Mouse (Mus musculus): Measurements from ENCODE around the gene Abi3.

GRCm38 (mm10) chr11:95780480-95780879, 61.8 kb downstream of the Abi3 start:
- TF ChIP-seq CTCF (IDR thresholded peaks at IDR 0.05; ENCODE audit: low read depth, low read length), result no peak
- no peak for TF ChIP-seq POLR2A (IDR thresholded peaks at IDR 0.05; ENCODE audit: borderline replicate concordance, low read depth, low read length)
